Mouse (Mus musculus) thymus, adult 2 months (tissue): ENCODE data around the gene Klrc3. TPM values are rescaled to one million over a fixed set of nuclear protein-coding genes. Genes with fewer than 3 reads are reported as not detected.

Experiments used
- DNase-seq: peaks from one replicate; pipeline ENCODE4 v3.0.0; 2021
- H3K27ac ChIP-seq: fragments of 200-500 bp; 2 replicates; pipeline ENCODE4 v1.5.1; 2012; ENCODE audit warnings: low read length, control low read depth; ENCODE audit not compliant: control insufficient read depth, insufficient read depth
- H3K27me3 ChIP-seq: fragments of 200-500 bp; 2 replicates; pipeline ENCODE4 v1.6.1; 2012; ENCODE audit warnings: mild to moderate bottlenecking, low read length, moderate library complexity, mixed read lengths; ENCODE audit not compliant: control insufficient read depth, insufficient read depth
- H3K36me3 ChIP-seq: fragments of 200-500 bp; 2 replicates; pipeline ENCODE4 v1.6.1; 2012; ENCODE audit warnings: mild to moderate bottlenecking, low read length, moderate library complexity; ENCODE audit not compliant: control insufficient read depth, insufficient read depth
- H3K4me1 ChIP-seq: fragments of 200-500 bp; replicated peaks from 2 replicates; pipeline ENCODE4 v1.6.1; 2012; ENCODE audit warnings: low read length; ENCODE audit not compliant: control insufficient read depth, insufficient read depth
- H3K4me3 ChIP-seq: fragments of 200-500 bp; 2 replicates; pipeline ENCODE4 v1.5.1; 2012; ENCODE audit warnings: mild to moderate bottlenecking, low read length, control low read depth, moderate library complexity; ENCODE audit not compliant: control insufficient read depth, insufficient read depth
- CTCF ChIP-seq: fragments of 200-500 bp; IDR thresholded peaks from 2 replicates; pipeline ENCODE4 v1.5.1; 2012; ENCODE audit warnings: mild to moderate bottlenecking, control low read depth, low read length, moderate library complexity, borderline replicate concordance; ENCODE audit not compliant: control insufficient read depth, poor library complexity, insufficient read depth; ENCODE audit errors: extremely low read depth
- POLR2A ChIP-seq: fragments of 200-500 bp; IDR thresholded peaks from 2 replicates; pipeline ENCODE4 v1.6.1; 2012; ENCODE audit warnings: mild to moderate bottlenecking, low read length, control low read depth, moderate library complexity; ENCODE audit not compliant: control insufficient read depth, poor library complexity, insufficient read depth; ENCODE audit errors: extremely low read depth
- WGBS: fragments of 180-500 bp; shearing (Covaris S2); methylation state at CpG from one replicate; pipeline ENCODE4 v1.1.7; 2018; 5-methylcytosine and 5-hydroxymethylcytosine counted together
- polyA plus RNA-seq: library from polyadenylated mRNA; depleted of rRNA; stranded (reverse); fragments of >200 nt; gene quantifications from 2 replicates; pipeline ENCODE4 v1.2.3, GENCODE M21; 2012; rRNA removed

Klrc3 gene
- polyA plus RNA-seq, 1 experiment, result 0.40 TPM

- WGBS, result 78% methylated on average over 4 of the region's 4 CpGs
Measured at GRCm38 (mm10) chr6:129623735-129624134, 19.4 kb downstream of the Klrc3 start, which contains the start of gene Klrk1. TSS of gene Klrk1 (minus strand) at chr6:129623864.

GRCm38 (mm10) chr6:129608372-129608771, 34.8 kb downstream of the Klrc3 start:
- Histone ChIP-seq H3K36me3 (no peaks in the 10 kb centered on the region), H3K27me3 (no peaks in the 10 kb centered on the region)
- TF ChIP-seq POLR2A (no peak), CTCF (no peak)

More at GRCm38 (mm10) chr6:129623735-129624134, 19.4 kb downstream of the Klrc3 start, which contains the start of gene Klrk1:
- no peak within 1 kb of the TSS for H3K27ac ChIP-seq
- H3K27me3 ChIP-seq, result no peaks in the 10 kb centered on the region
- DNase-seq, result no peak
- no peak for TF ChIP-seq POLR2A
- TF ChIP-seq CTCF, result no peak
- no peaks in the 10 kb centered on the region for H3K36me3 ChIP-seq
- no peak within 1 kb of the TSS for H3K4me3 ChIP-seq
- no peaks in the 10 kb centered on the region for H3K4me1 ChIP-seq

GRCm38 (mm10) chr6:129591508-129591907, 51.6 kb downstream of the Klrc3 start, which contains the start of gene Klrd1:
TSS of gene Klrd1 (plus strand) at chr6:129591782.
- H3K27me3 ChIP-seq, result no peaks in the 10 kb centered on the region

More at GRCm38 (mm10) chr6:129608372-129608771, 34.8 kb downstream of the Klrc3 start:
- H3K4me1 ChIP-seq, result no peaks in the 10 kb centered on the region
- peak; percentile 14 for DNase-seq
- H3K4me3 ChIP-seq, result no peak overlapping the region
- H3K27ac ChIP-seq, result no peak overlapping the region

More at GRCm38 (mm10) chr6:129591508-129591907, 51.6 kb downstream of the Klrc3 start, which contains the start of gene Klrd1:
- Histone ChIP-seq H3K36me3 (no peaks in the 10 kb centered on the region), H3K4me1 (no peaks in the 10 kb centered on the region), H3K27ac (no peak within 1 kb of the TSS), H3K4me3 (no peak within 1 kb of the TSS)
- 6% methylated on average over 3 of the region's 3 CpGs for WGBS
- DNase-seq, result peak; percentile 6
- TF ChIP-seq POLR2A, result no peak
- no peak for TF ChIP-seq CTCF

Other genes with a start within 250 kb of the Klrc3 start
- gene Clec1b, start 246.0 kb downstream of the Klrc3 start, polyA plus RNA-seq, result 1.3 and 1.4 TPM in 2 replicates
- gene Clec9a, start 234.5 kb downstream of the Klrc3 start, polyA plus RNA-seq, result 2.3 and 4.6 TPM in 2 replicates
- gene Clec1a, start 191.3 kb downstream of the Klrc3 start, polyA plus RNA-seq, result 0.33 and 0.65 TPM in 2 replicates
- gene Olr1, start 136.2 kb downstream of the Klrc3 start, polyA plus RNA-seq, result 0.13 and 0.19 TPM in 2 replicates
- 0.18 TPM in 1 of 2 replicates, not detected in the other for gene Tmem52b, start 130.8 kb downstream of the Klrc3 start, polyA plus RNA-seq
- 24.6 and 29.8 TPM in 2 replicates for gene Gabarapl1, start 110.2 kb downstream of the Klrc3 start, polyA plus RNA-seq
- 0.23 and 0.44 TPM in 2 replicates for gene Klre1, start 65.4 kb downstream of the Klrc3 start, polyA plus RNA-seq
- 0.60 and 1.1 TPM in 2 replicates for gene Klrd1, start 51.6 kb downstream of the Klrc3 start, polyA plus RNA-seq
- 0.55 and 1.1 TPM in 2 replicates for gene Klrk1, start 19.5 kb downstream of the Klrc3 start, polyA plus RNA-seq
- 0.42 and 0.65 TPM in 2 replicates for gene Klrc2, start 17.4 kb upstream of the Klrc3 start, polyA plus RNA-seq
- gene Klrc1, start 35.6 kb upstream of the Klrc3 start, polyA plus RNA-seq, result 0.17 and 0.57 TPM in 2 replicates
- not detected in 2 replicates for gene Klri1, start 73.8 kb upstream of the Klrc3 start, polyA plus RNA-seq
- gene Klri2, start 97.1 kb upstream of the Klrc3 start, polyA plus RNA-seq, result 0.03 and 0.05 TPM in 2 replicates
- gene Gm156, start 140.9 kb upstream of the Klrc3 start, polyA plus RNA-seq, result not detected in 2 replicates
- gene Gm17631, start 219.3 kb upstream of the Klrc3 start, polyA plus RNA-seq, result not detected in 2 replicates
- gene Klra17, start 233.3 kb upstream of the Klrc3 start, polyA plus RNA-seq, result 0.30 and 0.32 TPM in 2 replicates